Mouse (Mus musculus) heart, adult 8-10 months (tissue): ENCODE data around the gene Spp2. TPM values are rescaled to one million over a fixed set of nuclear protein-coding genes. Genes with fewer than 3 reads are reported as not detected.

Experiments
- DNase-seq: peaks from one replicate; pipeline ENCODE4 v3.0.0; 2022; ENCODE audit warnings: low spot score
- total RNA-seq, 4 experiments: library from RNA; stranded (reverse); gene quantifications; 2 replicates each; pipeline ENCODE4 v1.2.4; 2022

Spp2 gene
- total RNA-seq = not detected

- DNase-seq = no peak
These were observed at the start of gene Spp2 for GRCm38 (mm10) chr1:88406807-88407198. Spp2 (plus strand) TSS chr1:88406961.

- peak; percentile 21 for DNase-seq
These were observed 49.2 kb upstream of the Spp2 start for GRCm38 (mm10) chr1:88357458-88358090.

- DNase-seq = no peak
These were observed 48.6 kb upstream of the Spp2 start for GRCm38 (mm10) chr1:88358102-88358654.

GRCm38 (mm10) chr1:88361085-88361484 is 45.7 kb upstream of the Spp2 start:
- DNase-seq = no peak

- no peak for DNase-seq
These were observed 39.7 kb upstream of the Spp2 start for GRCm38 (mm10) chr1:88366881-88367644.

- DNase-seq = no peak
These were observed 28.3 kb upstream of the Spp2 start for GRCm38 (mm10) chr1:88378446-88378845.

- no peak for DNase-seq
These were observed 15.1 kb upstream of the Spp2 start for GRCm38 (mm10) chr1:88391632-88392031.

GRCm38 (mm10) chr1:88393321-88393720 is 13.4 kb upstream of the Spp2 start:
- DNase-seq = no peak

- no peak for DNase-seq
These were observed 3.4 kb upstream of the Spp2 start for GRCm38 (mm10) chr1:88403378-88403777.

- DNase-seq = no peak
These were observed 519 bp upstream of the Spp2 start for GRCm38 (mm10) chr1:88406078-88406806.

GRCm38 (mm10) chr1:88408340-88408739 is 1.6 kb downstream of the Spp2 start:
- DNase-seq = no peak

- DNase-seq = no peak
These were observed 5.3 kb downstream of the Spp2 start for GRCm38 (mm10) chr1:88412013-88412412.

- DNase-seq = no peak
These were observed 12.2 kb downstream of the Spp2 start for GRCm38 (mm10) chr1:88418943-88419342.

GRCm38 (mm10) chr1:88422045-88422444 is 15.3 kb downstream of the Spp2 start:
- no peak for DNase-seq

- no peak for DNase-seq
These were observed 16.2 kb downstream of the Spp2 start for GRCm38 (mm10) chr1:88422846-88423395.

GRCm38 (mm10) chr1:88424602-88425252 is 18.0 kb downstream of the Spp2 start:
- DNase-seq = peak; percentile 74

- DNase-seq = no peak
These were observed 21.4 kb downstream of the Spp2 start for GRCm38 (mm10) chr1:88427987-88428741.

GRCm38 (mm10) chr1:88429413-88429812 is 22.7 kb downstream of the Spp2 start:
- DNase-seq = no peak

- no peak for DNase-seq
These were observed 24.5 kb downstream of the Spp2 start for GRCm38 (mm10) chr1:88431262-88431661.

GRCm38 (mm10) chr1:88432601-88433000 is 25.8 kb downstream of the Spp2 start:
- DNase-seq = no peak
